Mouse (Mus musculus) cerebellum, postnatal 10 days (tissue): ENCODE measurements around the gene Chrna7.
A peak's percentile ranks its signal among the peaks of the same experiment; 100 is the strongest.

ENCODE experiments used
- DNase-seq, 2 experiments: peaks; one replicate each; pipeline ENCODE4 v3.0.0; 2021; ENCODE audit warnings: mixed read lengths in 2 of 2

The Chrna7 gene

GRCm38 (mm10) chr7:63212084-63212723 lies at the start of gene Chrna7:
Chrna7 (minus strand) TSS chr7:63212569.
- DNase-seq: peak; percentile 92 to 94

- peak; percentile 52 to 54 for DNase-seq
These were observed 37.0 kb upstream of the Chrna7 start for GRCm38 (mm10) chr7:63249404-63249803.

- DNase-seq: peak; percentile 80 to 87
These were observed 25.6 kb upstream of the Chrna7 start for GRCm38 (mm10) chr7:63237852-63238516.

GRCm38 (mm10) chr7:63225066-63225780 lies 12.9 kb upstream of the Chrna7 start:
- peak; percentile 16 to 24 for DNase-seq

- DNase-seq: no peak
These were observed 707 bp downstream of the Chrna7 start for GRCm38 (mm10) chr7:63211641-63212083.

- no peak for DNase-seq
These were observed 2.9 kb downstream of the Chrna7 start for GRCm38 (mm10) chr7:63209501-63209900.

- peak; percentile 57 for DNase-seq
These were observed 5.2 kb downstream of the Chrna7 start for GRCm38 (mm10) chr7:63207137-63207536.

GRCm38 (mm10) chr7:63195560-63195959 lies 16.8 kb downstream of the Chrna7 start:
- DNase-seq: no peak

- no peak for DNase-seq
These were observed 22.5 kb downstream of the Chrna7 start for GRCm38 (mm10) chr7:63189647-63190534.

- peak; percentile 67 to 78 for DNase-seq
These were observed 42.1 kb downstream of the Chrna7 start for GRCm38 (mm10) chr7:63170063-63170787.

- DNase-seq: no peak
These were observed 47.8 kb downstream of the Chrna7 start for GRCm38 (mm10) chr7:63164617-63165016.

- peak; percentile 47 to 69 for DNase-seq
These were observed 50.0 kb downstream of the Chrna7 start for GRCm38 (mm10) chr7:63162272-63162864.

- DNase-seq: no peak
These were observed 59.1 kb downstream of the Chrna7 start for GRCm38 (mm10) chr7:63153239-63153638.

- peak in 1 of 2 experiments; percentile 45 for DNase-seq
These were observed 63.6 kb downstream of the Chrna7 start for GRCm38 (mm10) chr7:63148740-63149139.

- DNase-seq: peak; percentile 77 to 82
These were observed 64.0 kb downstream of the Chrna7 start for GRCm38 (mm10) chr7:63148321-63148720.

GRCm38 (mm10) chr7:63122547-63122946 lies 89.8 kb downstream of the Chrna7 start:
- no peak for DNase-seq

- DNase-seq: no peak
These were observed 98.7 kb downstream of the Chrna7 start for GRCm38 (mm10) chr7:63113671-63114070.

- no peak for DNase-seq
These were observed 99.1 kb downstream of the Chrna7 start for GRCm38 (mm10) chr7:63113252-63113651.

GRCm38 (mm10) chr7:63109348-63109747 lies 103.0 kb downstream of the Chrna7 start:
- DNase-seq: no peak

- DNase-seq: no peak
These were observed 126.4 kb downstream of the Chrna7 start for GRCm38 (mm10) chr7:63085954-63086353.

- DNase-seq: no peak
These were observed 127.9 kb downstream of the Chrna7 start for GRCm38 (mm10) chr7:63084351-63085003.
